Mouse (Mus musculus) ES-Bruce4 (cell line): ENCODE measurements around the gene Dppa2. TPM values are rescaled to one million over a fixed set of nuclear protein-coding genes. Genes with fewer than 3 reads are reported as not detected.
"Not testable (repeated sequence)": the region's sequence is repeated elsewhere in the genome, so short reads cannot be mapped to it uniquely, and the experiment has no call there.

ENCODE experiments used
- H3K27ac ChIP-seq: 2 replicates; pipeline ENCODE4 v1.5.1; 2012; ENCODE audit warnings: low read length, inconsistent platforms; ENCODE audit not compliant: insufficient read depth
- H3K27me3 ChIP-seq: 2 replicates; pipeline ENCODE4 v1.6.1; 2012; ENCODE audit warnings: mild to moderate bottlenecking, low read length, inconsistent platforms; ENCODE audit not compliant: control insufficient read depth, poor library complexity, insufficient read depth, severe bottlenecking
- H3K36me3 ChIP-seq: 2 replicates; pipeline ENCODE4 v1.6.1; 2012; ENCODE audit warnings: inconsistent platforms, mild to moderate bottlenecking, low read length, moderate library complexity; ENCODE audit not compliant: control insufficient read depth, poor library complexity, insufficient read depth, severe bottlenecking
- H3K4me1 ChIP-seq: one replicate; pipeline ENCODE4 v1.8.1; 2011; ENCODE audit warnings: low read length; ENCODE audit not compliant: control insufficient read depth, insufficient read depth
- H3K4me3 ChIP-seq: 2 replicates; pipeline ENCODE4 v1.5.1; 2011; ENCODE audit warnings: low read depth, mild to moderate bottlenecking, low read length
- H3K9ac ChIP-seq: 2 replicates; pipeline ENCODE4 v1.6.1; 2012; ENCODE audit warnings: low read depth, mild to moderate bottlenecking, inconsistent platforms; ENCODE audit not compliant: poor library complexity, severe bottlenecking
- H3K9me3 ChIP-seq: replicated peaks from 2 replicates; pipeline ENCODE4 v1.6.1; 2012; ENCODE audit warnings: mild to moderate bottlenecking, low read length, inconsistent platforms; ENCODE audit not compliant: control insufficient read depth, poor library complexity, insufficient read depth, severe bottlenecking
- CTCF ChIP-seq: IDR thresholded peaks from one replicate; pipeline ENCODE4 v1.8.1; 2011; ENCODE audit warnings: low read depth, low read length
- EP300 ChIP-seq: IDR thresholded peaks from 2 replicates; pipeline ENCODE4 v1.6.1; 2011; ENCODE audit warnings: low read depth, low read length; ENCODE audit not compliant: insufficient read depth
- POLR2A ChIP-seq: IDR thresholded peaks from one replicate; pipeline ENCODE4 v1.8.1; 2011; ENCODE audit warnings: low read length; ENCODE audit not compliant: insufficient read depth
- polyA plus RNA-seq: library from polyadenylated mRNA; stranded (reverse); fragments of >200 nt; gene quantifications from 2 replicates; pipeline ENCODE4 v1.2.4, GENCODE M21; 2011; ENCODE audit warnings: low read depth; ENCODE audit not compliant: missing spikeins, insufficient read depth, insufficient read length

Gene Dppa2
- polyA plus RNA-seq, 1 experiment = 44.3 TPM

- Histone ChIP-seq H3K9me3 (no peaks in the 10 kb centered on the region), H3K27ac (peak overlapping the region; percentile 99), H3K36me3 (no peaks in the 10 kb centered on the region), H3K4me3 (0 out of 2 replicates have a peak overlapping the region, but pooled peaks have one; percentile 12), H3K27me3 (no peaks in the 10 kb centered on the region), H3K4me1 (no peaks in the 10 kb centered on the region), H3K9ac (peak overlapping the region; percentile 8; the same call in 1 of the 2 replicates)
- 0 out of 2 replicates have a peak, but pooled peaks have one; percentile 12 for TF ChIP-seq EP300
- TF ChIP-seq POLR2A = no peak
- no peak for TF ChIP-seq CTCF
Measured at GRCm38 (mm10) chr16:48303983-48304382, 275 bp downstream of the Dppa2 start.

- peaks cover 16% of the 10 kb centered on the region for H3K36me3 ChIP-seq
- not testable (repeated sequence) for H3K27me3 ChIP-seq, H3K9ac ChIP-seq, H3K4me1 ChIP-seq, H3K4me3 ChIP-seq, H3K9me3 ChIP-seq
- TF ChIP-seq EP300 = peak; percentile 90
- H3K27ac ChIP-seq = peak overlapping the region; percentile 96
Measured at GRCm38 (mm10) chr16:48308916-48309315, 5.2 kb downstream of the Dppa2 start.

- H3K4me1 ChIP-seq = no peaks in the 10 kb centered on the region
- peak overlapping the region; percentile 75 for H3K27ac ChIP-seq
- peak overlapping the region; percentile 96 for H3K9ac ChIP-seq
- H3K27me3 ChIP-seq = no peaks in the 10 kb centered on the region
- H3K4me3 ChIP-seq = peak overlapping the region; percentile 60
- no peaks in the 10 kb centered on the region for H3K9me3 ChIP-seq
- TF ChIP-seq CTCF = no peak
- TF ChIP-seq EP300 = peak; percentile 81
- H3K36me3 ChIP-seq = peaks cover 28% of the 10 kb centered on the region
Measured at GRCm38 (mm10) chr16:48309912-48310630, 6.4 kb downstream of the Dppa2 start.

- H3K36me3 ChIP-seq = peaks cover 60% of the 10 kb centered on the region
- TF ChIP-seq EP300 (no peak), CTCF (no peak), POLR2A (no peak)
- no peak overlapping the region for H3K9ac ChIP-seq
- no peak overlapping the region for H3K4me3 ChIP-seq
- H3K27ac ChIP-seq = peak overlapping the region; percentile 30; the same call in 1 of the 2 replicates
- H3K4me1 ChIP-seq = no peaks in the 10 kb centered on the region
- H3K27me3 ChIP-seq = no peaks in the 10 kb centered on the region
- H3K9me3 ChIP-seq = no peaks in the 10 kb centered on the region
Measured at GRCm38 (mm10) chr16:48315294-48315693, 11.6 kb downstream of the Dppa2 start.

GRCm38 (mm10) chr16:48320781-48321180 is 17.1 kb downstream of the Dppa2 start:
- no peak for TF ChIP-seq EP300
- no peak for TF ChIP-seq POLR2A
- TF ChIP-seq CTCF = no peak
- no peaks in the 10 kb centered on the region for H3K9me3 ChIP-seq
- H3K4me1 ChIP-seq = no peaks in the 10 kb centered on the region
- no peak overlapping the region for H3K9ac ChIP-seq
- H3K27me3 ChIP-seq = no peaks in the 10 kb centered on the region
- H3K4me3 ChIP-seq = no peak overlapping the region
- H3K27ac ChIP-seq = 0 out of 2 replicates have a peak overlapping the region, but pooled peaks have one; percentile 75
- H3K36me3 ChIP-seq = peaks cover 26% of the 10 kb centered on the region

- H3K4me1 ChIP-seq = no peaks in the 10 kb centered on the region
- peaks cover 3% of the 10 kb centered on the region; the same call in 1 of the 2 replicates for H3K36me3 ChIP-seq
- no peak overlapping the region for H3K27ac ChIP-seq
- no peaks in the 10 kb centered on the region for H3K27me3 ChIP-seq
- no peaks in the 10 kb centered on the region for H3K9me3 ChIP-seq
- H3K9ac ChIP-seq = no peak overlapping the region
- TF ChIP-seq CTCF (no peak), EP300 (no peak)
- H3K4me3 ChIP-seq = no peak overlapping the region
Measured at GRCm38 (mm10) chr16:48323133-48323532, 19.4 kb downstream of the Dppa2 start.
